Mouse (Mus musculus) left cerebral cortex, postnatal 4 days (tissue): ENCODE measurements around the gene Txnip. TPM values are rescaled to one million over a fixed set of nuclear protein-coding genes. Genes with fewer than 3 reads are reported as not detected.
"Not testable (repeated sequence)": the region's sequence is repeated elsewhere in the genome, so short reads cannot be mapped to it uniquely, and the experiment has no call there.

Experiments used
- DNase-seq: peaks from one replicate; pipeline ENCODE4 v3.0.0-alpha.2; 2022
- intact Hi-C: fragments of 180-260 bp; cut with DNase I; formaldehyde crosslinking; loops from one replicate; pipeline ENCODE4 v1.15.1; 2025
- total RNA-seq, 2 experiments: library from RNA; stranded (reverse); gene quantifications; 2 replicates each; pipeline ENCODE4 v1.2.3; 2021

The Txnip gene
- total RNA-seq: 10 to 100 TPM; 65.2 to 69.2 TPM

DNA sequence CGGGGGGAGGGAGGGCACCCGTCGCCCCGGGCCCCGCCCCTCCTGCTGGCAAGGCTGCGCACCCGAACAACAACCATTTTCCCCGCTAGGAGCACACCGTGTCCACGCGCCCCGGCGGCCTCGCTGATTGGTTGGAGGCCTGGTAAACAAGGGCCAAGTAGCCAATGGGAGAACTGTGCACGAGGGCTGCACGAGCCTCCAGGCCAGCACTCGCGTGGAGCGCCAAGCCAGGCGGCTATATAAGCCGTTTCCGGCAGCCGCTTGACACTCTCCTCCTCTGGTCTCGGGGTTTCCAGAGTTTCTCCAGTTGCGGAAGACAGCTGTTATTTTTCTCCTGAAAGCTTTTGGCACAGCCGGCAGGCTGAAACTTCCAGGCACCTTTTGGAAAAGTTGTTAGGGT is at the start of gene Txnip:
Txnip (plus strand) TSS at position 264 of the 400 bp plus-strand sequence.
- intact Hi-C loops: loop anchor here (1.0 kb wide), 1 partner anchor 19 kb away; the partner anchor contains the start of gene Gm16253
- DNase-seq: peak; percentile 99

DNA sequence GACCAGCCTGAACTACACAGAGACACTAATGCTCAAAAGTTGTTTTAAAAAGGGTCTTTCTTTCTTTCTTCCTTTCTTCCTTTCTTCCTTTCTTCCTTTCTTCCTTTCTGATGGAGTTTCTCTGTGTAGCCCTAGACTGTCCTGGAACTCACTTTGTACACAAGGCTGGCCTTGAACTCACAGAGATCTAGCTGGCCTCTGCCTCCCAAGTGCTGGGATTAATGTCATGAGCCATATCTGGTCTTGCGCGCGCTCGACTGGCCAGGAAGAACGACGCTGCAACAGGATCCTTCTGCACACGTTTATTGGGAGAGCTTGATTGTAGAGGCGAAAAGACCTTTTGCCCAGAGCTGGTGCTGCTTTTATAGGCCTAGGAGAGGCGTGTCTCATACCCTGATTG is 49.8 kb upstream of the Txnip start:
- intact Hi-C loops, DNase-seq: not testable (repeated sequence)

DNA sequence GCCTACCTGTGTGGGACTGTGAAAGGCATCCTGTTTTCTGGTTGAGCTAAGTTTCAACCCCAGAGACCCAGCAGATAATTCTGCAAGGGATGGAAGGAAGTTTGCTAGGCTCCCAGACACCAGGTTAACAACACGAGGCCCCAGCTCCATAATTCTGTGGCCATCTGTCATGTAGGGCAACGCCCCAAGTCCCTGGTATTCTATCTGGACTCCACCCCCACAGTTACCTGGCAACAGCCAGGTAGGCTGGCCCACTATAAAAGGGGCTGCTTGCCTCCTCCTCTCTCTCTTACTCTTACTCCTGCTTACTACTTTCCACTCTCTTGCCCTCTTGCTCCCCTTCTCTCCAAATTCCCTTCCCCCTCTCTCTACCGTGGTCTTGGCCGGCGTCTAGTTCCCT is 37.6 kb upstream of the Txnip start:
- intact Hi-C loops: no loop called here
- DNase-seq: no peak

DNA sequence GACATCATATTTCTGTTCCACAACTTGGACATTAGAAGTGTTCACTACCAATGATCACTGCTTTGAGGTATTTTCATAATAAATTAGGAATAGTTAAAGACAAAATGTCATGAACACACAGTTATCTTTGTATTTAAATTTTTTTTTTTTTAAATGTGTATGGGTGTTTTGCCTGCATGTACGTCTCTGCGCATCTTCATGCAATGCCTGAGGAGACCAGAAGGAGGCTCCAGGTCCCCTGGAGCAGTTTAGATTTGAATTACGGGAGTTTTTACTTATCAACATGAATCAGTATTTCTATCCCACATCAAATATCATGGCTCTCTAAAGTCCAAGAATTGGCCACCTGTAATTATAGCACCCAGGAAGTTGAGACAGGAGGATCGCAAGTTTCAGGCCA is 35.6 kb upstream of the Txnip start:
- intact Hi-C loops: no loop called here
- no peak for DNase-seq

DNA sequence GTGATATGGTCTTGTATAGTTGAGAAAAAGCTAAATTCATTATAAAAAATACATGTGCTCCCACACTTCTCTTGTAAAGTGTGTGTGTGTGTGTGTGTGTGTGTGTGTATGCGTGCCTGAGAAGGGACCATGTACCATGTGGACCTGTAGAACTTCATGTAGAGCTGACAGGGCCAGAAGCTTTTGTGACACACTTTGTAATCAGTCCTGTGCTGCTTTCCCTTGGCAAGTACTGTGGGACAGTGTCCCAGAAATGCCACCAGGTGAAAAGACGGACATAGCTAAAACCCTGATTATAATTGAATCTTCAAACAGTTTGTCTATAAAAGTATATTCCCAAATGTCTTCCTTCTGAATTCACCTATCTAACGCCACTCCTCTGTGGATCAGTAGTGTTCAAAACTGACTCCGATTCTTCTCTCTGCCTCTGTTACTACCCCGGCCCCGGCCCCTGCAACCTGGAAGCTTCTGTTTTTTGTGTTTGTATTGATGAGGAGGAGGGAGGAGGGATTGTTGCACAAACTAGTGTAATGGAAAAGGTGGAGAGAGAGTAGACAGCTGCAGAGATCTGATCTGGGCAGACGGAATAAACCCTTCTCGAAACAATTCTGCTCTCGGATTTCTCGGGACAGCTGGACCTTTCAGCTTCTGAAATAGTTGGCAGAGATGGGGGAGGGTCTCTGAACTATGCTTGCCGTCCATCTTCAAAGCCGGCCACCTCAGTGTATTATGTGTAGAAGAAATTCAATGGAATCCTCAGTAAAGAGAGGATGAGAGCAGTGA is 33.5 kb upstream of the Txnip start:
- DNase-seq: no peak
- intact Hi-C loops: no loop called here

DNA sequence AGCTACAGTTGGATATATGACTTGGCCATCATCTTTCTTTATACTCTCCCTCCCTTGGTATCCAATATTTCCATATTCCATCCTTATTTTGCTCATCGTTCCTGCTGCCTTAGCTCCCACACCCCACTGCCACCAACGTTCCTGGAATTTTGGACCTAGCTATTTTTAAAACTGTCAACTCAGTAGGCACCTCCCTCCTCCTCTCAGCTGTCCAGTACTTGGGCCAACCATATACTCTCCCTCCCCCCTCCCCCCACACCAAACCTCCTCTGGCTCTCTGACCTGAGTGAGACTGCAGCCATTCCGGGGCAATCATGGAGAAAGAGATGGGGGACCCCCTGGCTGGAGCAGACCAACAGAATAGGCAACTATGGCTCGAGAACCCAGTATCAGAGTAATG is 32.8 kb upstream of the Txnip start, which contains the start of gene Hfe2:
Hfe2 (plus strand) TSS at position 259 of the 400 bp plus-strand sequence.
- intact Hi-C loops: no loop called here
- DNase-seq: no peak

DNA sequence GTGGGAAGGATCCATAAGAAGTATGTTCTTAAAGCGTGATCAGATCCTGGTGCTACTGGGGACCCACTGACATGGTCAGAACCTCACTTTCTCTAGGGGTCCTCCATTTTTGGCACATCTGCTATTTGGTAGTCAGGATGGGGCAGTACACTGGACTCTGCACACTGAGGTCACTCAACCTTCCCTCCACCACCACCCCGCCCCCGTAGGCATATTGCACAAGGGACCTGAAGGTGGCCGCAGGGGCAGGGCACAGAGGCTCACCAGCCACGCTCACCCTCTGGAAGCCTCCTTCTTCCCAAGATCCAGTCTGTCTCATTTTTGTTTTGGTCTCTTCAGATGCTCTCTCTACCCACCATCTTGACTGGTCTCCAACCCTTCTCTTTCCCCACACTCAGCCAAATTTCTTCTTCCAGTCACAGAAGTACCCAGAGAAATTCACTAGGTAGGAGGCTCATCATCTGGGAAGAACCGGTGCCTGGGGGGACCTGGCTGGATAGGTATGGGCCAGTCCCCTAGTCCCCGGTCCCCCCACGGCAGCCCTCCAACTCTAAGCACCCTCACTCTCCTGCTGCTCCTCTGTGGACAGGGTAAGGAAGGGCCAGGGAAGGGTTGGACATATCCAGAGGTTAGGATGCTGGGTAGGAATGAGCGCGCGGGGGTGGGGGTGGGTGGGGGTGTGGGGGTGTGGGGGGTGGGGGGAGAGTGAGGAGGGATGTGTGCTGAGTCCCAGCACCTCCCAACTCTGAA is 31.6 kb upstream of the Txnip start:
- intact Hi-C loops: no loop called here
- no peak for DNase-seq

DNA sequence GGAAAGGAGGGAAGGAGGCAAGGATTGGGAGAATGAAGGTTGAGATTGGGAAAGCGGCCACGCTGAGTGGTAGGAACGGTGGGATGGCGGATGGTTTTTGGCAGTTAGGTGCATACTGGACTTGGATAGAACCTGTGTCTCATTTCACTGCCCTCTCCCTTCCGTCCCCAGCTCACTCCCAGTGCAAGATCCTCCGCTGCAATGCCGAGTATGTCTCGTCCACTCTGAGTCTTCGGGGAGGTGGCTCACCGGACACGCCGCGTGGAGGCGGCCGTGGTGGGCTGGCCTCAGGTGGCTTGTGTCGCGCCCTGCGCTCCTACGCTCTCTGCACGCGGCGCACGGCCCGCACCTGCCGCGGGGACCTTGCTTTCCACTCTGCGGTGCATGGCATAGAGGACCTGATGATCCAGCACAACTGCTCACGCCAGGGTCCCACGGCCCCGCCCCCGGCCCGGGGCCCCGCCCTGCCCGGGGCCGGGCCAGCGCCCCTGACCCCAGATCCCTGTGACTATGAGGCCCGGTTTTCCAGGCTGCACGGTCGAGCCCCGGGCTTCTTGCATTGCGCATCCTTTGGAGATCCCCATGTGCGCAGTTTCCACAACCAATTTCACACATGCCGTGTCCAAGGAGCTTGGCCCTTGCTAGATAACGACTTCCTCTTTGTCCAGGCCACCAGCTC is 30.8 kb upstream of the Txnip start:
- no peak for DNase-seq
- intact Hi-C loops: no loop called here

DNA sequence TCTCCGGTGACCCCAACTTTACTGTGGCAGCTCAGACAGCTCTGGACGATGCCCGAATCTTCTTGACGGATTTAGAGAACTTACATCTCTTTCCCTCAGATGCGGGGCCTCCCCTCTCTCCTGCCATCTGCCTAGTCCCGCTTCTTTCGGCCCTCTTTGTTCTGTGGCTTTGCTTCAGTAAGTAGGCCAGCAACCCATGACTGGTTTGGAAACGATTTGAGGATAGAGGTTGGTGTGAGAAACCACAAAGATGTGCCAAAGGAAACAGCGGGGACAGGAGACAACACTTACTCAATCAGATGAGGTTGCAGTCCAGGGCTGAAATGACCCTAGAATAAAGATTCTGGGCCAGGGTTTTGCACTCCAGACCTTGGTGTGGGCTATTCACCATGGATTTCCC is 29.3 kb upstream of the Txnip start:
- intact Hi-C loops: no loop called here
- DNase-seq: no peak

DNA sequence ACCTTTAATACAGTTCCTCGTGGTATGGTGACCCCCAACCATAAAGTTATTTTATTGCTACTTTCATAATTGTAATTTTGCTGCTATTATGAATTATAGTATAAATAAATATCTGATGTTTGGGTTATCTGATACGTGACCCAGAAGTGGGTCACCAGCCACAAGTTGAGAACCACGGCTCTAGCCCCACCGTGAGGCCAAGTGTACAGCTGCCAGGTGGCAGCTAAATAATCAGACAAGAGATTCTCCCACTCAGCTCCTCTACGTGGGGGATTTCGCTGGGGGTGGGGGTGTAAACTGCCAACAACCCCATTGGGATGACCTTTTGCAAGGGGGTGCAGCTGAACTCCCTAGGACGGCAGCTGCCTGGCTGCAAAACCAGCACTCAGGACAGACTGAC is 25.7 kb upstream of the Txnip start:
- intact Hi-C loops: no loop called here

DNA sequence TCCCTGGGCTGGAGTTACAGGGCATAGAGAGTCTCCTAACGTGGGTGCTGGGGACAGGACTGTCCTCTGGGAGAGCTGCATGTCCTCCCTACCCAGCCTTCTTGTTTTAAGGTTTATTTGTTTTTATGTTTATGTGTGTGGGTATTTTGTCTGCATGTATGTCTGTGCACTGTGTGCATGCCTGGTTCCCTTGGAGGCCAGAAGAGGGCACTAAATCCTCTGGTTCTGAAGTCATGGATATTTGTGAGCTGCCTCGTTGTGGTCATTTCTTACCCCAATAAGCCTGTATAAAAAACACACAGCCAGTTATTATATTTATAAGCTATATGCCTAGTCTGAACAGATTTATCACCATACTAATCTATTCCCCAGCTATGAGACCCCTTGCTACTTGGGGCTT is 23.5 kb upstream of the Txnip start:
- no peak for DNase-seq
- intact Hi-C loops: no loop called here

More for the DNA sequence above, 25.7 kb upstream of the Txnip start:
- DNase-seq: no peak

DNA sequence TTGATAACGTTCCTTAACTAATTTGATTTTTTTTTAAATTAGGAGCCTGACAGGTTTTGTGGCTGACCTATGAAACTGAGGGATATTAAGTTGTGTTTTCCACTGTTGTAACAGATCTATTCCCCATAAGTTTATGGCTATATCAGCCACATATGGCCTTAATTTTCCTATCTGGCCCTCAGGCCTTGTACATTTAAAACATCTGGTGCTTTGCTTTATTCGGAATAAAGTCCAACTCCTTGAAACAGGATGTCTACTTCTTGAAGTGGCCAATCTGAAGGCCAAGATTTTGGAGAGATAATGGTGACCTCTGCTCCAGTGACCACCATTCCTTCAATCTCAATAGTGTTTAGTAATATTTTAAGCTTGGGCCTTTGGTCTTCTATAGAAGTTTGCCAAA is 18.4 kb upstream of the Txnip start:
- intact Hi-C loops: no loop called here
- no peak for DNase-seq

DNA sequence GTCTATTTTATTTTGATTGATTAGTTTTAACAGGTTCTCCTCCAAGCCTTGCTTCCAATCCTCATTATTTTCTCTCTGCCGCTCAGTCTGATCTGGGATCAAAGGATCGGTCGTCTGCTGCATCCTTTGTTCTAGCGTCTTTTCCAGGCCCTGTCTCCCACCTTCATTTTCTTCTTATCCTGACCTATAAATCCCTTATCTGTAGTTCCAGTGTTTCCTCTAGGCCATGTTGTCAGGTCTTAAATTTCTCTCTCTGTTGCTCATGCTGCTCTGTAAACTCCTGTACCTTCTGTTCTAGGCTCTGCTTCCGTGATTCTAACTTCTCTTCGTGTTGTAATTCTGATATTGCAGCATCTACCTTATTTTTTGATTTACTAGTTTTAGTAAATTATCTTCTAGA is 17.0 kb upstream of the Txnip start:
- DNase-seq: no peak
- intact Hi-C loops: loop anchor here (10.0 kb wide), 1 partner anchor 94 kb away; the partner anchor contains the start of genes Gm42957 and Pex11b

DNA sequence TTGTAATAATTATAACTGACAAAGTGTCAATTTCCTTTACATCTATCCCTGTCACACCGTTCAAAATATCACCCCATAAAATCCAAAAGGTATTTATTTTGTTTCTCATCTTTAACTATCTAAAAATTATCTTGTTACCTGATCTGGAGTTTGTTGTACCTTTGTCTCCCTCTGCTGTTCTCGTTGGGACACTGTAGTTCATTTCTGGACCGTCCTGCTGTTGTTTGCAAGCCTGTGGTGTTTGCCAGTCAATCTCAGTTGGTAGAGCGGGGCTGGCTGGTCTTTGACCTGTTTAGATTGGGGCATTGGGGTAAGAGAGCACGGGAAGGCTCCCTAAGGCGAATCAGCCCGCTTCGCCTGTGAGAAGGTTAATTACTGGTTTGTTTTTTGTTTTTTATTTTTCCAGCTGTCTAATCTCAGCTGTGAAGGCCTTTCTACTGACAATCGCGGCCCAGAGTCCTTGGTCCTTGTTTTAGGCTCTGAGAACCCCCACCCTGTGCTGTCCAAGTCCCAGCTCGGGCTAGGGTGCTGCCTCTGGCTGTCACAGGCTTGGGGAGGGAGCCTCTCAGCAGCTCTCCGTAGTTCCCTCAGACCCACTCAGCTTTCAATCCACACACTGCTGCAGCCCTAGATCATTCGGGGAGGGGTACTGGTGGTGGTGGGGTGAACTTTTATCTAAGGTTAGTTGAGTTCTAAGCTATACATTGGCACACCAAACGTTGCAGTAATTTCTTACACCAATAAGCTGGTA is 16.3 kb upstream of the Txnip start:
- DNase-seq: no peak
- intact Hi-C loops: loop anchor here (10.0 kb wide), 1 partner anchor 93 kb away; the partner anchor contains the start of genes Gm42957 and Pex11b

DNA sequence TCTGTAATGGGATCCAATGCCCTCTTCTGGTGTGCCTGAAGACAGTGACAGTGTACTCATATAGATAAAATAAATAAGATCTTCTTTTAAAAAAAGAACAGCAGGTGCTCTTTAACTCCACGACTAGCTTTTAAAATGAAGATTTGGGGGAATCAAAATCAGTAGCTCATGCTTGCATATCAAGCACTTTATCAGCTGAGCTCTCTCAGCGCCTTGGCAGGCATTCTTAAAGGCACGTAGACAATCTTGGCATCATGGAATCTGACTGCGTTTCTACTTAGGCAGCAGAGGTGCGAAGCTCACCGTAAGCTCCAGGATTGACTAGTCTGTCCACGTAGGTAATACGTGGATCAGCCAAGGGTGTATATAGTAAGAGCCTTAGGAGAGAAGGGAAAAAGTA is 15.2 kb upstream of the Txnip start:
- intact Hi-C loops: loop anchor here (10.0 kb wide), 1 partner anchor 92 kb away; the partner anchor contains the start of genes Gm42957 and Pex11b
- no peak for DNase-seq

DNA sequence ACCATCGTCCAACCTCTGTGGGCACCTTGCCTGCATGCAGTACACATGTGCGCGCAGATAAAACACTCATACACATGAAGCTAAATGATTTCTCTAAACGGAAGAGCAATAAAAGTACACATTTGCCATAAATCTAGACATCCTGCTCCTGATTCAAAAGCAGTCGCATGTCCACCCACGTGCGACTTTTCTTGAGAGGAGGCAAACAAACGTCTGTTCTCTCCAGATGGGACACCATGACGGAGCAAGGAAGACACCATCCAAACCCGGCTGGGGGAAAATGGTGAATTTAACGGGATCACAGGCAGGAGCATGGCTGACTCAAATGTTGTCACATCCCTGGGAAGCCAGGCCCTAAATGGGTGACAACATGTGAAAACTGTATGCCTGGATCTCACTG is 14.4 kb upstream of the Txnip start:
- no peak for DNase-seq
- intact Hi-C loops: loop anchor here (10.0 kb wide), 1 partner anchor 91 kb away; the partner anchor contains the start of genes Gm42957 and Pex11b

DNA sequence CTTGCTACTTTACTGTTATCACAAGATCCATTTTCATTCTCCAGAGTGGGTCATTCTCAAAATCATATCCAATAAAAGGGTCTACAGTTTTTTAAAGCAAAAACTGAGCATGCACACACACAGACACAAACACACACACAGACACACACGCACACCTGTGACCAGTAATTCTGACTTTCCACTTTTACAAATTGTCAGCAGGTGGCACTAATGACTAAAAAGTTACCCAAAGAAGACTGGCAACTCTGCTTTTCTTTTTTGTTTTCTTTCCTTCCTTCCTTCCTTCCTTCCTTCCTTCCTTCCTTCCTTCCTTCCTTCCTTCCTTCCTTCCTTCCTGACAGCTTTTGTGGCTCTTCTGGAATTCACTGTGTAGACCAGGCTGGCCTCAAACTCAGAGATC is 12.2 kb upstream of the Txnip start:
- intact Hi-C loops: loop anchor here (10.0 kb wide), 1 partner anchor 89 kb away; the partner anchor contains the start of genes Gm42957 and Pex11b
- no peak for DNase-seq

DNA sequence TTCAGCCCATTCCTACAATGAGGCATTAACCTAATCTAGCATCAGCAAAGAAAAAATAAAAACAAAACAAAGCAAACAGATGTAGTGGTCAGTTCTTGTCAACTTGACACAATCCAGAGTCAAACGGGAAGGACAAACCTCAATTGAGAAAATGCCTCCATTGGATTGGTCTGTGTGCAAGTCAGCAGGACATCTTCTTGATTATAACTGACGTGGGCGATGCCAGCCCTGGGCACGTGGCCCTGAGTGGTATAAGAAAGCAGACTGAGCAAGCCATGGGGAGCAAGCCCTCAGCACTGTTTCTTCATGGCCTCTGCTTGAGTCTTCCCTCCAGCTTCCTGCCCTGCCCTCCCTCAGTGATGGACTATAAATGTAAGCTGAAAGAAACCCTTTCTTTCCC is 10.9 kb upstream of the Txnip start:
- intact Hi-C loops: loop anchor here (10.0 kb wide), 1 partner anchor 88 kb away; the partner anchor contains the start of genes Gm42957 and Pex11b
- DNase-seq: no peak

DNA sequence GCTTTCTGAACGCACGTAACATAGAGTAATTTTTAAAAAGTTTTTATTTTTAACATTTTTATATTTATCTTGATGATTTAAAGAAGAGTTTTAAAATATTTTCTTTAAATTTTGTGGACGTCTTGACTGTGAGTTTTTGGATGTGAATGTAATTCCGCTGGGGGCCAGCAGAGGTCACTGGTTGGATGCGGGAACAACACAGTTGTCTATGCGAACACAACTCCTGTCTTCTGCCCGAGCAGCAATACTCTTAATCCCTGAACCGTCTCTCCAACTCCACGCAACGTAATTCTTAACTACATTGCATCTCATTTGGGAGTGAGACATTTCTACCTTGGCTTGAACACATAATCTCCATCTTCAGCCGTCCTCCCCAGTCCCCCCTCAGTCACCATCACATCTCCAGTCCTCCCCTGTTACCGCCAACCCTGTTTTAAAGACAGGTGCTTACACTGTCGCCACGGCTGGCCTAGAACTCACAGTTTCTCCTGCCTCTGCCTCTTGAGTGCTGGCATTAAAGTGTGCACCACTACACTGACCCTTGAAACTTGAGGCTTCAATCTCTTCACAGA is 10.3 kb upstream of the Txnip start:
- intact Hi-C loops: loop anchor here (10.0 kb wide), 1 partner anchor 87 kb away; the partner anchor contains the start of genes Gm42957 and Pex11b
- peak; percentile 82 for DNase-seq

DNA sequence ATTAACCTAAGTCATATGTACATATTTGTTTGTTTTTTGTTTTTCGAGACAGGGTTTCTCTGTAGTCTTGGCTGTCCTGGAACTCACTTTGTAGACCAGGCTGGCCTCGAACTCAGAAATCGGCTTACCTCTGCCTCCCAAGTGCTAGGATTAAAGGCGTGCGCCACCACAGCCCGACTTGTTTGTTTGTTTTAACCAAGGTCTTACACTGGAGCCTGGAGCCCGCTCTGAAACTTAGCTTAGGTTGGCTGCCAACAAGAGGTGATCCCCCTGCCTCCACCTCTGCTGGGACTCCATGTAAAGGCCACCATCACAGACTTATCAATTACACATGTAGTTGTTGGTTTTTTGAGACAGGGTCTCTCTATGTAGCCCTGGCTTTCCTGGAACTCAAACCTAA is 8.9 kb upstream of the Txnip start:
- intact Hi-C loops: loop anchor here (10.0 kb wide), 1 partner anchor 86 kb away; the partner anchor contains the start of genes Gm42957 and Pex11b
- no peak for DNase-seq
